Mouse (Mus musculus) liver, embryonic 14.5 days (tissue): ENCODE measurements at regions not wholly inside any gene's neighbourhood (a gene's known extent, or its start where the extent isn't known, plus 50 kb on each side); places are given as distances from the start of the nearest gene placed in this dataset.

Source experiments
- CTCF ChIP-seq: IDR thresholded peaks from 2 replicates; pipeline ENCODE4 v1.5.1; 2016; ENCODE audit warnings: antibody characterized with exemption, low read depth, control low read depth
- EP300 ChIP-seq: IDR thresholded peaks from 2 replicates; pipeline ENCODE4 v1.6.1; 2016; ENCODE audit warnings: antibody characterized with exemption, low read depth

- no peak for TF ChIP-seq CTCF
- TF ChIP-seq EP300 = no peak
Observed at GRCm38 (mm10) chr1:186340701-186341100, 223.6 kb upstream of the Lyplal1 start.
